Mouse (Mus musculus) stomach, postnatal 0 days (tissue): ENCODE measurements around the gene Rbl2. TPM values are rescaled to one million over a fixed set of nuclear protein-coding genes. Genes with fewer than 3 reads are reported as not detected.

Source experiments
- ATAC-seq: fragments of 200-750 bp; cut with Nextera tagmentation; 2 replicates; pipeline ENCODE4 v1.8.0; 2017; ENCODE audit not compliant: low FRiP score, low TSS enrichment
- DNase-seq: peaks from one replicate; pipeline ENCODE4 v3.0.0-alpha.2; 2016; ENCODE audit warnings: low spot score
- H3K27ac ChIP-seq: fragments of 300-500 bp; sonication (generic); replicated peaks from 2 replicates; pipeline ENCODE4 v1.5.1; 2014; ENCODE audit warnings: mild to moderate bottlenecking, control low read depth
- H3K27me3 ChIP-seq: fragments of 300-500 bp; sonication (generic); 2 replicates; pipeline ENCODE4 v1.6.1; 2014; ENCODE audit warnings: low read length; ENCODE audit not compliant: control insufficient read depth, insufficient read depth
- H3K36me3 ChIP-seq: fragments of 300-500 bp; sonication (generic); 2 replicates; pipeline ENCODE4 v1.6.1; 2014; ENCODE audit warnings: low read length, mixed read lengths; ENCODE audit not compliant: control insufficient read depth, insufficient read depth
- H3K4me1 ChIP-seq: fragments of 300-500 bp; sonication (generic); replicated peaks from 2 replicates; pipeline ENCODE4 v1.6.1; 2014; ENCODE audit warnings: antibody characterized with exemption; ENCODE audit not compliant: control insufficient read depth, insufficient read depth
- H3K4me2 ChIP-seq: fragments of 300-500 bp; sonication (generic); replicated peaks from 2 replicates; pipeline ENCODE4 v1.6.1; 2014; ENCODE audit warnings: low read depth, mild to moderate bottlenecking, control low read depth, moderate library complexity
- H3K4me3 ChIP-seq: fragments of 300-500 bp; sonication (generic); 2 replicates; pipeline ENCODE4 v1.5.1; 2014; ENCODE audit warnings: low read depth, low read length, control low read depth
- H3K9ac ChIP-seq: fragments of 300-500 bp; sonication (generic); 2 replicates; pipeline ENCODE4 v1.6.1; 2014; ENCODE audit warnings: mild to moderate bottlenecking, low read length, control low read depth, mixed read lengths
- H3K9me3 ChIP-seq: fragments of 300-500 bp; sonication (generic); 2 replicates; pipeline ENCODE4 v1.6.1; 2016; ENCODE audit warnings: low read length; ENCODE audit not compliant: control insufficient read depth
- CTCF ChIP-seq: IDR thresholded peaks from 2 replicates; pipeline ENCODE4 v1.5.1; 2016; ENCODE audit warnings: antibody characterized with exemption, low read depth, mild to moderate bottlenecking, moderate library complexity
- EP300 ChIP-seq: optimal IDR thresholded peaks from 2 replicates; pipeline ENCODE3; 2016; ENCODE audit warnings: antibody characterized with exemption
- WGBS: fragments of 180-500 bp; shearing (Covaris S2); extraction: QIAGEN DNeasy Blood & Tissue Kit; methylation state at CpG from one replicate; pipeline ENCODE4 v1.1.7; 2014; 5-methylcytosine and 5-hydroxymethylcytosine counted together
- polyA plus RNA-seq: library from polyadenylated mRNA; unstranded; fragments of >200 nt; fragmentation: Nextera tagmentation; extraction: Ambion mirVana; gene quantifications from 2 replicates; pipeline ENCODE4 v1.2.1, GENCODE M21; 2015

The Rbl2 gene
- polyA plus RNA-seq, 1 experiment from 2014 or later = 6.5 TPM

DNA sequence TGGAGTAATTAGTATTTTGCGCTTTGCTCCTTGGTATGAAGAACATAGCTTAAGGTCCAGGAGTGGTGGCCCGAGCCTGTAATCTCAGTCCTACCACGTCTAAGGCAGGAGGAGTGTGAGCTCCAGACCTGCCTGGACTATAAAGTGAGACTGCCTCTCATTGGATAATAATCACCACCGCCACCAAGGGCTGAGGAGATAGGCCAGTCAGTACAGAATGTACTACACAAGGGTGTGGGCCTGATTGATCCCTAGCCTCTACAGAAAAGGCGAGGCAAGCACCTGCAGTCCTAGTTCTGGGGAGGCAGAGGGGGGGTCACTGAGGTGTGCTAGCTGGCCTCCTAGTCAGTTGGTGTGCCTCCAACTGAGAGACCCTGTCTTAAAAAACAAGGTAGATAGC lies 44.6 kb downstream of the Rbl2 start:
- no peak for TF ChIP-seq CTCF
- no peak for TF ChIP-seq EP300
- Histone ChIP-seq H3K4me3 (no peak overlapping the region), H3K9ac (no peak overlapping the region), H3K4me2 (no peak overlapping the region), H3K27ac (no peak overlapping the region), H3K9me3 (no peaks in the 10 kb centered on the region), H3K27me3 (no peaks in the 10 kb centered on the region), H3K36me3 (peaks cover 9% of the 10 kb centered on the region; the same call in 1 of the 2 replicates), H3K4me1 (no peaks in the 10 kb centered on the region)
- ATAC-seq (peak; percentile 78; the same call in 1 of the 2 replicates), DNase-seq (peak; percentile 34)
- whole genome bisulfite sequencing = 76% methylated on average over 5 of the region's 5 CpGs

GRCm38 (mm10) chr8:91114910-91115309 lies 45.1 kb downstream of the Rbl2 start:
- no peaks in the 10 kb centered on the region for H3K27me3 ChIP-seq
- ATAC-seq (peak; percentile 44; the same call in 1 of the 2 replicates), DNase-seq (no peak)
- no peak overlapping the region for H3K4me3 ChIP-seq
- H3K4me2 ChIP-seq = no peak overlapping the region
- H3K36me3 ChIP-seq = peaks cover 9% of the 10 kb centered on the region; the same call in 1 of the 2 replicates
- H3K27ac ChIP-seq = no peak overlapping the region
- TF ChIP-seq EP300 (no peak), CTCF (no peak)
- no peak overlapping the region for H3K9ac ChIP-seq
- no peaks in the 10 kb centered on the region for H3K4me1 ChIP-seq
- no peaks in the 10 kb centered on the region for H3K9me3 ChIP-seq
- 52% methylated on average over 11 of the region's 11 CpGs for WGBS

DNA sequence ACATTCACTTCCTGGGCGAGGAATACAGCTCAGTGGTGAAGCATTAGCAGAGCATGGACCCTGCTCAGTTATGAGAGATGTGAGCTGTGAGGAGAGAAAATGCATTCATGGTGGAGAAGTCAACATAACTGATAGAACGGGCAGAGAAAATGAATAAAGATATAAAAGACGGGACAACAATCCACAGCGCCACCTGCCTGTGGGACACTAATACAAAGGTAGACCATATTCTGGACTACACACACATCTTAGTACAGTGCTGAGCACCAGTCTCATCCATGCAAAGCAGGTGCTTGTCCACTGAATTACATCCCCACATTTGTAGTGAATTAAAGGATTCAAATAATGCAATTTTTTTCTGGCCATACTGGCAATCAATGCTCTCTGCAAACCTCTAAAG lies 47.7 kb downstream of the Rbl2 start:
- DNase-seq (no peak), ATAC-seq (no peak)
- no peak for TF ChIP-seq EP300
- peak; percentile 37 for TF ChIP-seq CTCF
- peaks cover 11% of the 10 kb centered on the region for H3K36me3 ChIP-seq
- no peaks in the 10 kb centered on the region for H3K27me3 ChIP-seq
- no peaks in the 10 kb centered on the region for H3K9me3 ChIP-seq
- H3K4me1 ChIP-seq = no peaks in the 10 kb centered on the region
- H3K4me2 ChIP-seq = no peak overlapping the region
- WGBS = 91% methylated on average over 4 of the region's 4 CpGs
- no peak overlapping the region for H3K4me3 ChIP-seq
- H3K9ac ChIP-seq = no peak overlapping the region
- no peak overlapping the region for H3K27ac ChIP-seq

DNA sequence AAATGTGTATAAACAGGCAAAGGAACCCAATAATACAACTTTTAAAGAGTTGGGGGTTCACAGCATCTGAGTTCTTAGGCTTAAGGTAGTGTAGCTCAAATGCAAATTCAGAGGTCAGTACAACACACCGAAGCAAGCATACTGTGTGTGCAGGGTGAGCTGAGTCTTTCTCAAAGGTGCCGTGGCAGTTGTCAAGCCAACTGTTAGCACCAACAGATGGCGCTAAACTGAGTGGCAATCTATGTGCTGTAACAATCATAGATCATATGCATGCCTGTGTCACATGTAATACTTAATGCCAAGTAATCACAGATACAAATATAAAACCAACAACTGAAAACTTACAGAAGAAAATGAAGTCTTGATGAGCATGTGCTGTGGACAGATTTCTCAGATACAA lies 48.3 kb downstream of the Rbl2 start:
- DNase-seq = peak; percentile 27
- no peak overlapping the region for H3K9ac ChIP-seq
- no peaks in the 10 kb centered on the region for H3K4me1 ChIP-seq
- H3K27ac ChIP-seq = no peak overlapping the region
- no peak overlapping the region for H3K4me2 ChIP-seq
- no peak for ATAC-seq
- no peak for TF ChIP-seq EP300
- TF ChIP-seq CTCF = peak; percentile 72
- H3K27me3 ChIP-seq = no peaks in the 10 kb centered on the region
- WGBS = 70% methylated on average over 3 of the region's 3 CpGs
- H3K4me3 ChIP-seq = no peak overlapping the region
- H3K9me3 ChIP-seq = no peaks in the 10 kb centered on the region
- peaks cover 15% of the 10 kb centered on the region for H3K36me3 ChIP-seq

- Histone ChIP-seq H3K4me1 (no peaks in the 10 kb centered on the region), H3K27me3 (no peaks in the 10 kb centered on the region), H3K4me2 (no peak overlapping the region), H3K9ac (no peak overlapping the region), H3K36me3 (peaks cover 32% of the 10 kb centered on the region), H3K9me3 (no peaks in the 10 kb centered on the region), H3K27ac (no peak overlapping the region), H3K4me3 (no peak overlapping the region)
- DNase-seq (no peak), ATAC-seq (peak; percentile 69)
- no peak for TF ChIP-seq CTCF
- TF ChIP-seq EP300 = no peak
- 75% methylated on average over 5 of the region's 5 CpGs for WGBS
Measured at GRCm38 (mm10) chr8:91124315-91124714, 54.5 kb downstream of the Rbl2 start.

DNA sequence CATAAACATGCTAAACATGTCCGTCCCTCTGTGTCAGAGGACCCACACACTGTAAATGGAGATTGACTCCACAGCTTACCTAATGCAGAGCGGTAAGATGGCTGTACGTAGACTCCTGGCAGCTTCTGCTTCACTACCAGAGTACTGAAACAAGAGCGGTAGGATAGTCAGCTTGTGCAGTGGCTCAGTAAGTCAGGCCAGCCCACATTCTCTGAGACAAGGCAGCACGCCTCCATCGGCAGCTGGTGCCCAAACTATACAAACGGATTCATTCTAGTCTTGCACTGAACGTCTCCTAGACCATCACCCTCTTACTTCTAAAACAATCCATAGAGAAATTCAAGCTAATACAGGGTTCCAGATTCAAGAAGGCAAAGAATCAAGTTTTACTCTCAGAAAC lies 56.9 kb downstream of the Rbl2 start:
- no peak overlapping the region for H3K4me2 ChIP-seq
- TF ChIP-seq EP300 (no peak), CTCF (no peak)
- H3K27me3 ChIP-seq = no peaks in the 10 kb centered on the region
- no peak overlapping the region for H3K9ac ChIP-seq
- DNase-seq (no peak), ATAC-seq (no peak)
- H3K9me3 ChIP-seq = no peaks in the 10 kb centered on the region
- WGBS = 93% methylated on average over 8 of the region's 8 CpGs
- H3K27ac ChIP-seq = no peak overlapping the region
- H3K4me3 ChIP-seq = no peak overlapping the region
- H3K4me1 ChIP-seq = no peaks in the 10 kb centered on the region
- H3K36me3 ChIP-seq = peaks cover 34% of the 10 kb centered on the region
